Mouse (Mus musculus): Measurements from ENCODE around the gene Zfp442.
"Not testable (repeated sequence)": the region's sequence is repeated elsewhere in the genome, so short reads cannot be mapped to it uniquely, and the experiment has no call there.

Zfp442 gene

GRCm38 (mm10) chr2:150451180-150451919, at the start of gene Zfp442:
Gene Zfp442 (minus strand): TSS chr2:150451486.
- peak; percentile 25 for DNase-seq

DNA sequence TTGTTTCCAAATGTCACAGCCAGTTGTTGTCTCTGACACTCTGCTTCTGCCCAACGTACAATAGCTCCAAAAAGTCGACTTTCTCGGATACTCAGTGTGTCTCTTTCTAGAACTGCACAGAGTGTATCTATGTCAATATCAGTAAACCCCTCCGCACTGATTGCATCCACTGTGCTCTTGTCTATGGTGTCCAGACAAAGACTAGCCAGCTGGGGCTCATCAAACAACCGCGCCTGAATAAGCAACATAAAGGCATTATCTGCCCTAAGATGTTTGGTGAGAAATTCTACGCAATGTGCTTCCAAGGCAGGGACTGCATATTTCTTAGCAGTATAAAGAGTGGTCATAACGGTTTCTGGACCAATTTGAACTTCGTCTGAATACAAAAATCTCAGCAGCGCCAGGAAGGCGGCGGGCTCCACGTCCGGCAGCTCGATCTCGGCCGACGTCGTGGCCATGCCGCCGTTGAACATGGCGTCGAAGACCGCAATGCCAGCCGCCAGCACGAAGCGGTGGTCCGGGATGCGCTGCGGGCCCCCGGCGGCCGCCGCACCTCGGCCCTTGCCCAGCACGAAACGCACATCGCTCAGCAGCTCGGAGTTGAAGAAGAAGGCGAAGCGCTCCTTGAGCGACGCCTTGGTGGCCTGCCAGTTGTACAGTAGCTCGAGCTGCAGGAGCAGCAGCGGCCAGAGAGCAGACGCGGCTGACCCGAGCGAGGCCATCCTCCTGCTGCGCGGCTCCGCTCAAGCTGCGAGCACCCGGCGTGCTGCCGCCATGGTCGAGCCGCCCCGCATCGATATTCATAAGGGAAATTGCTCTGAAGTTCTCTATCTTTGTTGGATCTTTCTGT, 49.1 kb upstream of the Zfp442 start:
- DNase-seq: not testable (repeated sequence)

- DNase-seq: no peak
These were observed 41.7 kb upstream of the Zfp442 start for GRCm38 (mm10) chr2:150493031-150493430.

DNA sequence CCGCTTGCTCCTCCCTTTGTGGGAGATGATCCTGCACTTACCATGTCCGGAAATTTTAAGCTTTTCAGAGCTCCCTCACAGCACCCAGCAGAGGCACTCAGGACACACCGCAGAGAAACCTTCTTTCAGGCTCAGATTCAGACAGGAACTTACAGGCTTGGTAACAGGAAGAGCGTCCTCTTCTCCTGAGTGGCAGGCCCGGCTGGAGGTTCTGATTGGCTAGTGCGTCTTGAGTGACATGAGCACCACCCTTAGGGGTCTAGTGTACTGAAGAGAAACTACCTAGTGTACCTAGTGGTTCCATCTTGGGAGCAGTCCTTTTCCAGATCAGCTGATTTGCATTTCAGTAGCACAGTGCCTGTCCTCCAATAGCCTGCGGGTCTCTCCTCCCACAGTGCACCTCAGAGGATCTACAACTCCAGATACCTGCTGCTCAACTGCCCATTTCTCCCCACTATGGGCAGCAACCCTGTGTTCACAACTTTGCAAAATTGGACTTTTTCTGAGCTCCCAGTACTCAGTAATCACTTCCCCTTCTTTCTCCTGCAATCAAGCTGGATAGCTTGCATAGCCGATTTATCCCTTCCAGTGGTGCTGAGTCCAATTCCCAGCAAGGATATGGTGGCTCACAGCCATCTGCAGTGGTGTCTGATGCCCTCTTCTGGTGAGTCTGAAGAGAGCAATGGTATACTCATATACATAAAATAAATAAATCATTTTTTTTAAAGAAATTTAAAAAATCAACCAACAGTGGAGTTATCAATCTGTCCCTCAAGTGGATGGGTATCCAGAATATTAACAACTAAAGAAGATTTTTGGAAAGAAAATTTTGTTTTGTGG, 33.9 kb upstream of the Zfp442 start, which contains the start of gene Zfp345:
Gene Zfp345, minus strand, starts transcription at position 153 of the 840 bp plus-strand sequence.
- DNase-seq: peak; percentile 26

GRCm38 (mm10) chr2:150439084-150439483, 12.2 kb downstream of the Zfp442 start:
- not testable (repeated sequence) for DNase-seq

DNA sequence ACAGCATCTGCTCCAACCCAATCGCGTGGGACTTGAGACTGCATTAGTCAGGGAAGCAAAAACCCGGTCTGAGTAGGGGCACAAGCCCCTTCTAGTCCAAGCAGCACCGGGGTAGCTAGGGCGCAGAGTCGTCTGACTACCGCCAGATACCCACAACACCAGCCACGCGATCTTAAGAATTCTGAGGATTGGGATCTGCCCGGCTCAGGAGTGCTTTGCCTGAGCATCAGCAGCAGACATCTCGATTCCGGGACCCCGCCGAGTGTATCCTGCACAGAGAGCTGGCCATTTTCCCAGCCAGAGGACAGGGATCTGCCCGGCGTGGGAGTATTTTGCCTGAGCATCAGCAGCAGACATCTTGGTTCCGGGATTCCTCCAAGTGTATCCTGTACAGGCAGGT, 39.1 kb downstream of the Zfp442 start:
- DNase-seq: not testable (repeated sequence)

GRCm38 (mm10) chr2:150390198-150390597, 61.1 kb downstream of the Zfp442 start:
- DNase-seq: no peak

DNA sequence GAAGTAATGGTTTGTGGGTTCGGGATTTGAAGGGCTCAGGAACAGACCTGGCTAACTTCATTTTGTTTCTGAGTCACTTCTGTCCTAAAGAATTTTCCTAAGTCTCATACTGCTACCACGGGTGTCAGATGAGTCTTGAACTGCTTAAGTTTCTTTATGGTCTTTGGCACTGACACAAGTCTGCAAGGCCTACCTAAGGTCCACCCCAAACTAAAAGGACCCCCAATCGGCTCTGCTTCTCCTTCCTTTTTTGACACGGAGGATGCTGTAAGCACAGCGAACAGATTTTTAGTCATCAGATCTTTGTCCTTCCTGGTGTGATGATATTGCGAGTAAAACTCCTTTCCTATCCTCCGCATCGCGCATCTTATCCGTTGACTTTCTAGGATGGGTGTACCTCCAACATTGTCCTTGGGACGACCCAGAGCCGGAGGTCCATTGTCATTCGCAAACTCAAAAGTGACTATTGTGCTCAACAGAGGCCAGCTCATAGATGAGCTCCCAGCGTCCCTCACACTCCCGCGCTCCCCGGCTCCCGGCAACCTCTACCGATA, 65.7 kb downstream of the Zfp442 start:
- not testable (repeated sequence) for DNase-seq

- DNase-seq: no peak
These were observed 88.4 kb downstream of the Zfp442 start for GRCm38 (mm10) chr2:150362878-150363229.

- DNase-seq: peak; percentile 81
These were observed 89.0 kb downstream of the Zfp442 start, which contains the start of gene 3300002I08Rik for GRCm38 (mm10) chr2:150362113-150362877. Gene 3300002I08Rik (minus strand): TSS chr2:150362765.

Data from thymus, postnatal 14 days (tissue).